8 mouse cellular contexts compared by ENCODE assay signal in the genomic region with DNA sequence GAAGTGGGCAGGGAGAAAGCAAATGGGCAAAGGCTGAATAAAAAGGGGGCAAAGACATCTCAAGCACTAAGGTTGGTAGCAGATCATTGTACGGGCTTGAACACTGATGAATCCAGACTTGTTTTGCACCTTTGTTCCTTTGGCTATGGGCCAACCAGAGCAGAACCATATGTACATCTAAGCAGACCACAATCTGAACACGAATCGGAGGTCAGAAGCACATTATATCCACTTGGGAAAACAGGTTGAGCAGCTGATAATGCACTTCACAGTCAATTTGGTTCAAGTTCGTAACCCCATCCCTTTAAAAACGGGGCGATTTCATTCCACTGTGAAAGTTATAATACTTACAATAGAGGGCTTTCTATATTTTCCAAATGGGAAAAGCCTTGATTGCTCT. TPM values are rescaled to one million over a fixed set of nuclear protein-coding genes. Genes with fewer than 3 reads are reported as not detected.
DNase-seq lines count a peak whose midpoint lies in the region; ATAC-seq and TF ChIP-seq lines count a peak whose summit lies in the region.

No protein-coding gene starts in this region.

- TF ChIP-seq POLR2A in cerebellum, adult 2 months (IDR thresholded peaks at IDR 0.05; ENCODE audit: borderline replicate concordance, insufficient read depth, low read length), result no peak

- no peaks in the 10 kb centered on the region for H3K27me3 ChIP-seq in megakaryocyte, embryonic 14.5 days (replicated peaks)
- H3K27me3 ChIP-seq in cerebellum, adult 2 months (ENCODE audit: control insufficient read depth, insufficient read depth, low read length), result no peaks in the 10 kb centered on the region
- no peaks in the 10 kb centered on the region for H3K27me3 ChIP-seq in heart, embryonic 13.5 days (replicated peaks)

- peak overlapping the region; percentile 96 for H3K4me3 ChIP-seq in megakaryocyte, embryonic 14.5 days (replicated peaks)
- H3K4me3 ChIP-seq in cerebellum, adult 2 months (replicated peaks; ENCODE audit: insufficient read depth, low read depth, low read length), result peak overlapping the region; percentile 46
- H3K4me3 ChIP-seq in heart, embryonic 13.5 days, result peak overlapping the region; percentile 91

- H3K36me3 ChIP-seq in megakaryocyte, embryonic 14.5 days (replicated peaks; ENCODE audit: low read length), result peaks cover 4% of the 10 kb centered on the region
- no peaks in the 10 kb centered on the region for H3K36me3 ChIP-seq in heart, embryonic 13.5 days

- under 1% methylated on average over 6 of the region's 6 CpGs for WGBS in cerebellum, adult 2 months
- 5% methylated on average over 6 of the region's 6 CpGs for WGBS in heart, embryonic 13.5 days

- DNase-seq in cerebellum, adult 2 months, result peak; percentile 32 to 60
- DNase-seq in kidney, postnatal 25 days, result peak; percentile 43 to 57
- DNase-seq in mesoderm, embryonic 11.5 days (ENCODE audit: low read depth, low spot score), result peak; percentile 12
- DNase-seq in urinary bladder, postnatal 36 days (ENCODE audit: low spot score in 2 of 2), result peak; percentile 37 to 41
- no peak for DNase-seq in thymus, adult 18-20 months

- H3K4me1 ChIP-seq in megakaryocyte, embryonic 14.5 days, result peaks cover 36% of the 10 kb centered on the region
- H3K4me1 ChIP-seq in cerebellum, adult 2 months (ENCODE audit: control insufficient read depth, insufficient read depth, low read length), result no peaks in the 10 kb centered on the region; the same call in 1 of the 2 replicates
- peaks cover 23% of the 10 kb centered on the region for H3K4me1 ChIP-seq in heart, embryonic 13.5 days

- H3K9me3 ChIP-seq in megakaryocyte, embryonic 14.5 days, result no peaks in the 10 kb centered on the region
- no peaks in the 10 kb centered on the region for H3K9me3 ChIP-seq in heart, embryonic 13.5 days

- H3K4me2 ChIP-seq in heart, embryonic 13.5 days, result peak overlapping the region; percentile 79

- no peak for ATAC-seq in megakaryocyte, adult 5-6 weeks (ENCODE audit: poor library complexity, severe bottlenecking)
- no peak for ATAC-seq in heart, embryonic 13.5 days (ENCODE audit: extremely low read depth, insufficient number of reproducible peaks, low FRiP score, low TSS enrichment)

- H3K9ac ChIP-seq in heart, embryonic 13.5 days, result peak overlapping the region; percentile 87

- no peak overlapping the region for H3K27ac ChIP-seq in cerebellum, adult 2 months (ENCODE audit: insufficient read depth, low read length)
- peak overlapping the region; percentile 82 for H3K27ac ChIP-seq in heart, embryonic 13.5 days (replicated peaks)

- TF ChIP-seq CTCF in cerebellum, adult 2 months (IDR thresholded peaks at IDR 0.05; ENCODE audit: borderline replicate concordance, insufficient read depth, low read depth, low read length), result no peak

RNA-seq across cellular contexts. Expression of gene Upf2, which starts 1.0 kb away (rescaled TPM):
- polyA plus RNA-seq in megakaryocyte, embryonic 14.5 days (2012; ENCODE audit: insufficient read depth, low replicate concordance), result 1.6 and 2.7 TPM in 2 replicates
- total RNA-seq in megakaryocyte, adult 5-6 weeks (2015), result 28.9 and 29.6 TPM in 2 replicates
- total RNA-seq in megakaryocyte, adult 5-6 weeks (2017), result 27.6 and 32.9 TPM in 2 replicates
- polyA plus RNA-seq in cerebellum, adult 2 months (2012; rRNA removed), result 19.3 and 21.8 TPM in 2 replicates
- polyA plus RNA-seq in heart, embryonic 13.5 days (2015; fragmentation: Nextera tagmentation; extraction: Ambion mirVana), result 5.3 and 5.6 TPM in 2 replicates

RNA-seq across cellular contexts. Expression of gene Dhtkd1, which starts 7.7 kb away (rescaled TPM):
- polyA plus RNA-seq in megakaryocyte, embryonic 14.5 days (2012; ENCODE audit: insufficient read depth, low replicate concordance), result not detected in 2 replicates
- 2.0 TPM in 1 of 2 replicates, not detected in the other for total RNA-seq in megakaryocyte, adult 5-6 weeks (2015)
- total RNA-seq in megakaryocyte, adult 5-6 weeks (2017), result 0.24 TPM in 1 of 2 replicates, not detected in the other
- polyA plus RNA-seq in cerebellum, adult 2 months (2012; rRNA removed), result 7.2 and 9.5 TPM in 2 replicates
- polyA plus RNA-seq in heart, embryonic 13.5 days (2015; fragmentation: Nextera tagmentation; extraction: Ambion mirVana), result 1.7 and 3.2 TPM in 2 replicates

RNA-seq across cellular contexts. Expression of gene Sec61a2, which starts 55.1 kb away (rescaled TPM):
- polyA plus RNA-seq in megakaryocyte, embryonic 14.5 days (2012; ENCODE audit: insufficient read depth, low replicate concordance), result 0.56 TPM in 1 of 2 replicates, not detected in the other
- total RNA-seq in megakaryocyte, adult 5-6 weeks (2015), result 11.6 and 12.5 TPM in 2 replicates
- 4.0 and 5.7 TPM in 2 replicates for total RNA-seq in megakaryocyte, adult 5-6 weeks (2017)
- polyA plus RNA-seq in cerebellum, adult 2 months (2012; rRNA removed), result 119 and 123 TPM in 2 replicates
- polyA plus RNA-seq in heart, embryonic 13.5 days (2015; fragmentation: Nextera tagmentation; extraction: Ambion mirVana), result 49.2 and 50.0 TPM in 2 replicates

Comparison
In these comparisons a context has a peak if more than half of its experiments do, and no peak if none do; other contexts are left out.
1. H3K4me3 ChIP-seq: peak in every context shown above with its lines; median percentile 96 in megakaryocyte, embryonic 14.5 days; 91 in heart, embryonic 13.5 days; 46 in cerebellum, adult 2 months.
2. DNase-seq: peak in cerebellum, adult 2 months (2 of 2), kidney, postnatal 25 days (2 of 2), mesoderm, embryonic 11.5 days (single experiment) and urinary bladder, postnatal 36 days (2 of 2); none in thymus, adult 18-20 months (0 of 2).
3. RNA of gene Sec61a2, which starts 55.1 kb away (polyA plus RNA-seq): 119 to 123 TPM in cerebellum, adult 2 months and 49.2 to 50.0 TPM in heart, embryonic 13.5 days; 0.56 TPM in megakaryocyte, embryonic 14.5 days; every median in the first group is over 10 times any median in the second.